Mouse (Mus musculus): ENCODE results near the gene Reep6.
A peak's percentile ranks its signal among the peaks of the same experiment; 100 is the strongest.
"Not testable (repeated sequence)": the region's sequence is repeated elsewhere in the genome, so short reads cannot be mapped to it uniquely, and the experiment has no call there.

The Reep6 gene

DNA sequence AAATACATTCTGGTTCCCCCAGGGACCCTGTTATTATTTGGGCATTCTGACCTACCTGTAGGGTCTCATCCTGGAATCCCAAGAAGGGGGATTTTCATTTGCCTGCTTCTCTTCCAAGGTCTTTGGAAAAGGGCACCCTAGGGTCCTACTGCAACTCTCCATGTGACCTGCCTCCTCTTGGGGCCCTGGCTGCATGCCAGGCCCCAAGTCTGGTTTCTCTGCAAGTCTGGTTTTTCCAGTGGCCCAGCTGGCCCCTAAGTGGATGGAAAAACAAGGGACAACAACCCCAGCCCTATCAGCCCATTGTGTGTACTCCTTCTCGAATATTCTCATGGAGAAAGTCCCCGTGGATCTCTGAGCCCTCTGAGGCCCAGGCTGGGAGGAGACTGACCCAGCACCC, 1.1 kb downstream of the Reep6 start:
- no peak for DNase-seq

DNA sequence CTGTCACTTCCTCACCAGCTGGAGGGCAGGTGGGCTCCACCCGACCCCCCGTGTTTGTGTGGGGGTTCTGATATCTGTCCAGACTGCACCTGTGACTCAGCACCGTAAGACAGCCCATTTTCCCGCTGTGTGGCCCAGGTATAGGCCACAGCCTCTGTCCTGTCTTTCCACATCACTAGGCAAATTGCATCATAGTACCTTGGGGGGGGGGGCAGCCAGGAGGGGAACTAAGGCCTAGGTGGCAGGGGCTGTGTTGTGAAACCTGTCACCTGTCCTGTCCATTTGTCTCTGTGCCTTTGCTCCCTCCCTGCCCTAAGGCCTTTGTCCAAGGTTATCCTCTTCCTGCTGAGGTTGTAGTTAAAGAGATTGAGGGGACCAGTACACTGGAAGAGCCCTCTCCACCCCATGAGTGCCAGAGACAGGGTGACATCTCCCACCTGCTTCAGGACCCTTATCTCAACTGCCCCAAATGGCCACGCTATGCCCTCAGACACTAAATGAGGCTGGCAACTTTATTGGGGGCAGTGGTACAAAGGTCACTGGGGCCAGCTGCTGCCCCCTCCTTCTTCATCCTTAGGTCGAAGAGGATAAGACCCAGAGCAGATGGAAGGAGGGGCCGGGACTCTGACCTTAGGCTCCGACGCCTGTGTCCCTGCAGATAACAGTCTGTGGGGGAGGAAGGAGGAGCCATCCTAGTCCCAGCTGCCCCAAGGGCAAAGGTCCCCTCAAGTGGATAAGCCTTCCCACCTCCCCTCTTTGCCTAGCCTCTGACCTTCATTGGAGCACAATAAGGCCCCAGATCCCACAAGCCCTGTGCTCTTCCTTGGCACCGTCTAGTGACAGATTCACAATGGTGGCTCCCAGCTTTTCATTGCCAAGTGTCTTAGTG, 2.1 kb downstream of the Reep6 start:
- peak; percentile 90 for DNase-seq

DNA sequence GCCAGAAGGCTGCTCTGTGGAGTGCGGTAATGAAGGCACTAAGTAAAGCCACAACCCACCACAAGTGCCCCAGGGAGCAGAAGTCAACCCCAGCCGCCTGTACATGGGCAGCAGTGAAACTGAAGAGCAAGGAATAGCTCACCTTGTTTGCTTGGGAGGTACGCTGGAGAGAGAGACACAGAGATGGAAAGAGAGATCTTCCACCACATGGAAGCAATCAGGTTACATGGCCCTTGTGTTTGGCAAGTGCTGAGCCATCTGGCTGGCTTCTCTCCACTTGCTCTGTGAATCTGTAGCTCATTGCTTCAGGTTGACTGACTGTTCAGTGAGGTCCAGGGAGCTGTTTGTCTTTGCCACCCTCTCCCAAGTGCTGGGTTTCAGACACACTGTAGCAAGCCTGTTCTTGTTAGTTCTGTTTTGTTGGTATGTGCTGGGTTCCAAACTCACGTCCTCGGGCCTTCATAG, 2.8 kb downstream of the Reep6 start:
- no peak for DNase-seq

DNA sequence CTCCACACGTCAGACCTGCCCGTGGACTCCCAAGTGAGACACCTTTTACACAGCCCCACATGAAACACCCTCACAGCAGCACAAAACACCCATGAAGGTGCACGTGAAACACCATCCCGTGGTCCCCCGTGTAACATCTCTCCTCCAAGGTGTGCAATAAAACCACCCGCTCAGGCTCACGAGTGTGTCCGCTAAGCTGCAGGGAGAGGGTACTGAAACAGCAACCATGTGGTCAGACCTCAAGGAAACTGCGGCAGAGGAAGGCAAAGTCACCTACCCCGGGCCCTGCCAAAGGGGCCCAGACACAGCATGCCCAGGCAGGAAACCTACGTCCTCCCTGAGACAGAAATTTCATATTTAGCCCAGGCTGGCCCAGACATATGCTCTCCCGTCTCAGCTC, 6.5 kb downstream of the Reep6 start:
- no peak for DNase-seq

DNA sequence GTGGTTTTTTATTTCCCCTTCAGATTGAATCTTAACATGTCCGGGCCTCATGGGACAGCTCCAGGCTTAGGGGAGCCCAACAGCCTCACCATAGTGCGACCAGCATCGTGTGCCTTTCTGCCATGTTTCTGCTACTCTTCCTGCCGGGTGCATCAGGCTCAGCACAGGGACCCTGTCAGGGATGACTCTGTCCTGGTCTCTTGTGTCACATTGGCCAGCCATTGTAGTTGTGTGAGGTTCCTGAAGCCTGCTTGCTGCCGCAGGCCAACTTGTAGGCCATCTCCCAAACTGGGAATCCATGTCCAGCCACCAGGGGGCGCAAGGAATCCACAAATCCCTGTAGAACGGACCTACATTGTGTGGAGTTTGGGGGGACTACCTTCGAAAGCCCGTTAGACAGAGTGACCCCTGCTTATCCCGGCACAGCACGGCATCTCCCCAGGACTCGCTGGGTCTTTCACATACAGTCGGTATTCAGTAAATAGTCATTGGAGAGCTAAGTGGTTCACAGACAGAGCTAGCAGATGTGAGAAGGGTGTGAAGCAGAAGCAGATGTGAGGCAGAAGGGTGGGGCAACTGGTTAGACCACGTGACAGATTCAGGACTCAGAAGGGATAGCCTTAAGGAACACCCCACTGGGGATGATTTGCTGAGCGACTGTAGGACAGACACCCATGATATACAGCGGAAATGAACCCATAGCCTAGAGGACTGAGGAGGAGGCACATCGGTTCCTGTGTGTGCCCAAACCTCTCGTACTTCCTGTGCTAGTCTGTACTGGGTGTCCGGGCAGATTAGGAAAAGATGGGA, 10.4 kb downstream of the Reep6 start:
- peak; percentile 91 for DNase-seq

DNA sequence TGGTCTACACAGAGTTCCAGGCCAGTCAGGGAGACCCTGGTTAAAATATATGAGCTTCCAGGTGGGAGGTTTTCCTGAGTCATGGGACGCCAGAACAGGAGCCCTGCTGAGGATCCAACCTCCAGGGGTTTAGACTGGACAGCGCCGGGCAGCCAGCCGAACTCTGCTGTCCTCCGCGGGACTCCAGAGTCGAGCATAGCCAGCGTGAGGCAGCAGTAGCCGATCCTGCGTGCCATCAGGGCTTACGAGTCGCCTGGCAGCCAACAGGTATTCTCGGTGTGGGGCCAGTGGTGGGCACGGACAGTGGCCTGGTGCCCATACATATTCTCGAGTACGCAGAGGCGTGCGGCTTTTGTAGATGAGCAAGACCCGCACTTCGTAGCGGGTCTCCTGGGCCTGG, 11.3 kb downstream of the Reep6 start:
- no peak for DNase-seq

DNA sequence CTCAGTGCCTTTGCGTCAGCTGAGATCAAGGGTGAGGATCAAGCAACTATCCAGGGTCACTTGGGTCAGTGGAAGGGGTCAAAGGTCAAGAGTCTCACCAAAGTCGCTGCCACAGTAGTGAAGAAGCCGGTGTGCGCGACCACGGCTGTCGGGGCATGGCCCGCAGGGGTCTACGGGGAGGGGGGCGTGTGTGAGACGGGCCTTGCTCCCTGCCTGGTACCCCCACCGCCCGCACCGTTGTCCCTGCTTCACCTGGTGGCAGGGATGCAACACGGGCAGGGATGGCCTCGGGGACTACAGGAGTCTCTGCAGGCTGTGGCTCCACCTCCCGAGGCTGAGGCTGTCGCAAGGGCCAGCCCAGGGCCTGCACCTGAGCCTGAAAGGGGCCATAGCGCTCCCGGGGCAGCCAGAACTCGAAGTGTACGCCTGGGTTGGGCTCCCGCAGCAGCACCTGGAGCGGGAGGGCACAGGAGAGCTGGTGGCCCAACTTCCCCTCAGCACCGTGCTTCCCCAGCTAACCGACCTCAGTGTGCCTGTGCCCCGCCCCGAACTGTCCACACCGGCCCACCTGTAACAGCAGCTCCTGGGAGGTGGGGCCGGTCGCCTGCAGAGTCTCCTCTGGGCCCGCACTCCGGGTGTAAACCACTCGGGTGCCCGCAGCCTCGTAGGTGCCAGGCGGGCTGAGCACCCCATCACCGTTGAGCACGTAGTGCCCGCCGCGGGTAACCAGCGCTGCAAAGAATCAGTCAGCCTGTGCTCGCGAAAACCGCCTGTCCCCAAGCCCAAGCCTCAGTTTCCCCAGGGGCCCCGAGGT, 11.9 kb downstream of the Reep6 start:
- no peak for DNase-seq

DNA sequence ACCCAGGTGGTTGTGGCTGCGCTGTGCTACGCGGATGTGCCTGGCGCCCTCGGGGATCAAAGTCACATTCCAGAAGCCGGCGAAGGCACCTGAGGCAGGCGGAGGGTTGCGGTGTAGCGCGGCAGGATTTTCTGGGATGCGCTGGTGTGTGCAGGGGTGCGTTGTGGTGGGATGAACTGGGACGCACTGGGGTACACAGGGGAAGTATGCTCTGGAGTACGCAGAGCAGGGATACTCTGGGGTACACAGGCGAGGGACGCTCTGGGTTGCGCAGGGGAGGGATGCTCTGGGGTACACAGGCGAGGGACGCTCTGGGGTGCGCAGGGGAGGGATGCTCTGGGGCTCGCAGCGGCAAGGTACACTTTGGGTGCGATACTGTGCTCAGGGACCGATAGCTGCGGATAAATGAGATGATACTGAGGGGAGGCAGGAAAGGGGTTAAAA, 12.6 kb downstream of the Reep6 start:
- no peak for DNase-seq

DNA sequence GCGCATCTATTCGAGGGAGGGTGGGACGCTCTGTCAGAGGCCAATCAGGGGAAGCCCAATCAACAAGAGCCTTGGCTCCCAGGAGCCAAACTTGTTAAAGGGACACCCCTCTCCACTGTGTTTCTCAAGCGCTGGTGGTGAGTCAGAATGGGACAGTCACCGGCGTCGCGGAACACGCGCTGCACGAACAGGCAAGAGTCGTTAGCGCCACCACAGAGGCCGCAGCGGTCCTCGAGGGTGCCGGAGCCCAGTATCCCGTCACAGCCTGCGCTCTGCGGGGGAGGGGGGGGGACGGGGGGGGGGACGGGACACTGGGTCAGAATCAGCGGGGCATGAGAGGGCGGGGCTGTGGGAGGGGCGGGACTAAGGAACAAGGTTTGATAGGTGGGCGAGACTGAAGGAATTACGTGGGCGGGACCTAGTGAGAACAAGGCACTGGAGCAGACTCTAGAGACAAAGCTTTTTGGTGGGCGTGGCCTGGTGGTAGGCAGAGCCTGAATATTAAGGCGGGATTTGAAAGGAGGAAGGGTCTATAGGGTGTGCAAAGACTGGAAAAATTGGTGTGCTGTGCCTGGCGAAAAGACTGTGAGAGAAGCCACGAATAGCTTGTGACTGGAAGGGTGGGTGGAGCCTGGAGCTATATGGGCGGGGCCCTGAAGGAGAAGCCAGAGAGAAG, 13.1 kb downstream of the Reep6 start:
- DNase-seq: peak; percentile 85

DNA sequence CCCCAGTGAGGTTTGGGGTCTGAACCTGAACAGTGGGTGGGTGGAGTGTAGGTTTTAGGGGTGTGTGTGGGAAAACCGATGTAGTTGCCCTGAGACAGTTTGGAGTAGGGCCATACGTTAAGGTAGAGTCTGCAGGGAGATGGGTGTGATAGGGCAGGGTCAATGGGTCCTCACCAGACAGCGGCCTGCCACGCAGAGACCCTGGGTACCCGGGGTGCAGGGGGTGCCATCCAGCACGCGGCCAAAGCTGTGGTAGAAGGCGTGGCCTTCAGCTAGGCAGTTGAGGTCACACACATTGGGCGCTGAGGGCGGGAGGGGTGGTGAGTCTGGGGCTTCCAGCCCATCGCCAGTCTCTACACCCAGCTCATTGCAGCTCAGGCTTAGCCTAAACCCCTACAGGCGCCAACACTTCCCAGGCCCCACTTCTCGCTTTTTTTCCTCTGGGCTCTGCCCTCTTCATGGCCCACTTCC, 13.7 kb downstream of the Reep6 start:
- DNase-seq: no peak

DNA sequence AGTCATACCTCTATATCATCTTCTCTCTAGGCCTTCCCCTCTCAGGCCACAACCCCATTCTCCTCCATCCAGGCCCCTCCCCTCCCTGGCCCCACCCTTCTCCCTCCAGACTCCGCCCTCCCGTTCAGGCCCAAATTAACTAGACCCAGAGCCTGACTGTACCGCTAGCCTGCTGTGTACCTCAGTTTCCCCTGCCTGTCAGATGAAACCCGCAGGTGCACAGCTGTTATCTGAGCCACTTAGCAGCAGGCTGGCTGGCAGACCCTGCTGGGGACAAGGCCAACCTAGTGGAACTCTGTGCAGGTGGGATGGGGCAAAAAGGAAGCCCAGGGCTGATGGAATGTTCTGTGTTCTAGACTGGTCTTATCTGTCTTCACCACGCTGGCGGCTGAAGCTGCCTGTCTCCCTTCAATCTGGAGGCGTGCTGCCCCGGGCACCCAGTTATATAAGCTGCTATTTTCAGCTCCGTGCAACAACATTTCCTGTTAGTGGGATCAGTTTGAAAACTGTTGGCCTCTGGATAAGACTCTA, 14.4 kb downstream of the Reep6 start:
- DNase-seq: peak; percentile 91

DNA sequence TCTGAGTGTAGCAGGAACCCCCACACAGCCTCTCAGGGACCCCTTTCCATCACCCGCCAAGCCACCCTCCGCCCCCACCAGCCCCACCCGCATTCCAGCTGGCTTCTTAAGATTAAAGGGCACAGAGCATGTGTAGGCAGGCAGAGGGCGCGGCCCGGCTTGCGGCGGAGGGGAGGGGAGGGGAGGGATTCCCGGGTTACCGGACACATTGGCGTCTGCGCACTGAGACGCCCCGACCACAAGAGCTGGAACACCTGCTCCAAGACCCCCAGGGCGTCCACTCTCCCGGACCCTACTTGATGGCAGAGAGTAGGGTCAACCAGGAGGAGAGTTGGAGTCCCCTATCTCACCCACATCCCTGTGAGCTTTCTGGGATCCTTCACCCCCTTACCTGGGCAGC, 15.4 kb downstream of the Reep6 start:
- peak; percentile 92 for DNase-seq

DNA sequence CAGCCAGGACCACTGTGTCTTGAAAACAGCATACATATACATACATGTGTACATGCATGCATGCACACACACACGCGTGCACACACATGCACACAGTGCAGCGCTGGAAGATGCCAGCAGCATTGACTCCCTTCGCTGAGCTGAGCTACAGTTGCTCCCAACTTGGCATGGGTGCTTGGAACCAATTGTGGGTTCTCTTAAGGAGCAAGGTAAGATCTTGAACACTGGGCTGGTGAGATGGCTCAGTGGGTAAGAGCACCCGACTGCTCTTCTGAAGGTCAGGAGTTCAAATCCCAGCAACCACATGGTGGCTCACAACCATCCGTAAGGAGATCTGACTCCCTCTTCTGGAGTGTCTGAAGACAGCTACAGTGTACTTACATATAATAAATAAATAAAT, 16.2 kb downstream of the Reep6 start:
- not testable (repeated sequence) for DNase-seq

DNA sequence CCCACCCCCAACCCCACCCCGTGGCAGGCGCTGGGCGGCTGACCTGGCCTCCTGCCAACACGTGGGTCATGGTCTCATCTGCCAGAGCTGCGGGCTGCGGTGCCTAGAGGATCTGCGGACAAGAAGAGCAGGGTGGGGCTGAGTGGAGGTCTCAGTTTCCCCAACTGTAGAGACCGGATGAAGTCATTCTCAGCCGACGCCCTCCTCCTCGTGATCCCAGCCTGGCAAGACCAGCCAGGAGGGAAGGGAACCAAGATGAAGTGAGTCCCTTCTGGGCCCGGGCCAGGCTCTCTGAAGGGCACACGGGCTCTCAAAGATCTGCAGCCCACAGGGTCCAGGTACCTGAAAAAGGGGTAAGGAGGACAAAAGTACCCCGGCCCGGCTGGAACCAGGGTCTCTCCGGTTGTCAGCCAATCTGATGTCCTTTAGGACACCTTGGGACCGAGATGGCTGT, 17.8 kb downstream of the Reep6 start:
- peak; percentile 33 for DNase-seq

DNA sequence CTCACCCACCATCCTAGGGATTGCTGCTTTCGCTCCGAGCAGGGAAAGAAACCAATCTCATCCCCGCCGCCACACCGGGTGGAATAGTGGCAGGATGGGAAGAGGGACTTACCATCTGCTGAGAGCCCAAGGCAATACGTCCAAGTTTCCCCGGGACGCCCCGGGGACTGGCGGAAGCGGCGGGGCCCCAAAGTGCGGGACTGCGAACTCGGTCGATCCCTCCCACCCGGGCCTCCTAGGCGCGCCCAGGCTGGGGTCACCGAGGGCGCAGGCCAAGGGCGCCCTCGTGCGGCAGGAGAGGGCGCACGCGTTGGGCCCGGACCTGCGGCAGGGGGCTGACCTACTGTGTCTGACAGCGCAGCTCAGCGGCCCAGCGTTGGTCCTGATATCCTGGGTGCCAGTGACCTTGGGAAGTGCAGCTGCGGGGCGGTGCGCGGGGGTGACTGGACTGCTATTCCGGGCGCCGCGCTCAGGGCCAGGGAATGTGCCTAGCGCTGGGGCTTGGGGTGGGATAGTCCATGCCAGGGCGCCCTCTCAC, 18.6 kb downstream of the Reep6 start, which contains the start of gene Adamtsl5:
Gene Adamtsl5 (minus strand): TSS at position 169 of the 538 bp plus-strand sequence.
- peak; percentile 82 for DNase-seq

DNA sequence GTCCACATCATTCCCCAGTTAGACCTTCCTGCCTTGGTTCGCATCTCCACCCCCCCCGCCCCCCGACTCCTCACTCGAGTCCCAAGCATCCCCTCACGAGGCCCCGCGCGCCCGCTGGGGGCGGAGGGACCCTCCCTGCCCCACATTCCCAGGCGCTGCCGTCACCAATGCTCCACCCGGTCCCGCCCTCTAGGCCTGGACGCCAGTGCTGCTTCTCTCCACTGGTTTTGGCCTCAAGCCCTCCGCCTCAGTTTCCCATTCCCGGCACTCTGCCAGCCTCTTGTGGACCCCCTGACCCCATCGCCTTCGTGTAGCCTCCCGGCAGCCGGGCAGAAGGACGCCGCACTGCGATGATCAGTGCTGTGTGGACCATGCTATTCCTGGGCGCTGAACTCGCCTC, 19.2 kb downstream of the Reep6 start:
- peak; percentile 31 for DNase-seq

DNA sequence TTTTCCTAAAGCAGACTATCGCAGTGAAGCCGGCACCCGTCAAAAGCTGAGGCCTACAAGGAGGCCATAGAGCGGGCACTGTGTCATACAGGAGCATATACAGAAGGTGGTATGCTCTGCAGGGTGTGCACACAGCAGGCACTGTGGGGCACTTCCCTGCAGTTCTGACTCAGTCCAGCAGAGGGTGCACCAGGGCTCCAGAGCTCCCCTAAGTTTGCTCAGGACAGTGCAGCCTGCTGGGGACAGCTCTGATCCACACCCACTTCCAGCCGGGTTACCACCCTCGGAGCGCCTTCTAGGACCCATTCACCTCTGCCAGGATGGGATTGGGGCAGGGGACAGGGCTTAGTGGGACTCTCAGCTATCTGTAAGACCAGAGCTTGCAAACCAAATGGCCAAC, 20.5 kb downstream of the Reep6 start:
- peak; percentile 87 for DNase-seq

DNA sequence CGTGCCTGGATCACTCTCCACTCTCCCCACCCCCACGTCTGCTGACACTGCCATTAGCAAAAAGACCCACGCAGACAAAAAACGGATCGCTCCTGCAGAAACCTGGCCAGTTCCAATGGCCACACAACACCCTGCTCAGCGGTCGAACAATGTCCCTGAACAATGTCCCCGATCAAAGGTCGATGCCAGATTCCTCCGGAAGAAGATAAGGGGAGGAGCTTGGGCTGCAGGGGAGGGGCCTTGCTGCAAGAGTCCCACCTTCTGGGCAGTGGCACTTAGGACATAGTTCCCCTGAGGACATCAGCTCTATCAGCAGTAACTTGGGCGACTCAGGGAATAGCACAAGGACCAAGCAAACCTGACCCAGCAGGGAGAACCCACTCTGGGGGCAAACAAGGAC, 22.1 kb downstream of the Reep6 start:
- peak; percentile 30 for DNase-seq

DNA sequence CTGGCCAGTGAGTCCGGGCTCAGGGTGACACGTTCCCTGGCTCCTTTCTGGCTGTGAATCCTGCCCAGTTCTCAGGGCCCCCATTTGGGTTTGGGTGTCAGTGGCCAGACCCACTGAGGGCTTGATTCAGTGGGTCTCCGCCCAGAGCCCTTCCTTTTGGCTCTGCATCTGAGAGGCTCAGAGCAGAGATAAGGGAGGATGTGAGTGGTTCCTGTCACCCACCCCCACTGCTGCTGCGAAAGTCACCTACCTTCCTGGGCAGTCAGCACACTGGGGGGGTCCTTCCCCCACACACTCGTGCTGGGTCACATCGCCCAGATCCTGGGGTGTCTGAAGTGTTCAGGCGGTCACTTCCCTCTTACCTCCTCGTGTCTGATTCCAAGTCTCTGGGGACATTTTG, 23.0 kb downstream of the Reep6 start:
- no peak for DNase-seq

DNA sequence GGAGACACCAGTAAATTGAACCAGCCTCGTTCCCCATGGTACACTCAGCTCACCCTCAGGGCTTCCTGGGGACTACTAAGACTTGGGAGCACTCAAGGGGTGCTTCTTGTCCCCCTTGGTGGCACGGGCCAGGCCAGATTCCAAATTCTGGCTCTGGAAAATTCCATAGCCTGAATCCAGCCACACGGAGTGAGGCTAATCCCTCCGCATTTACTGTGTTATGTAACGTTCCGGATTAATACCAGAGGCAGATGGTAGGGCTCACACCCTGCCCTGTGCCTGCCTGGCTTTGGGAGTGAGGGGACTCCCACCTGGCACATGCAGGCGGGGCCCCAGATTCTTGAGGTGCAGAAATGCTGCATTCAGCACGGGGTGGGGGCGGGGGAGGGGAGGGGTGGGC, 25.7 kb downstream of the Reep6 start:
- DNase-seq: no peak

DNA sequence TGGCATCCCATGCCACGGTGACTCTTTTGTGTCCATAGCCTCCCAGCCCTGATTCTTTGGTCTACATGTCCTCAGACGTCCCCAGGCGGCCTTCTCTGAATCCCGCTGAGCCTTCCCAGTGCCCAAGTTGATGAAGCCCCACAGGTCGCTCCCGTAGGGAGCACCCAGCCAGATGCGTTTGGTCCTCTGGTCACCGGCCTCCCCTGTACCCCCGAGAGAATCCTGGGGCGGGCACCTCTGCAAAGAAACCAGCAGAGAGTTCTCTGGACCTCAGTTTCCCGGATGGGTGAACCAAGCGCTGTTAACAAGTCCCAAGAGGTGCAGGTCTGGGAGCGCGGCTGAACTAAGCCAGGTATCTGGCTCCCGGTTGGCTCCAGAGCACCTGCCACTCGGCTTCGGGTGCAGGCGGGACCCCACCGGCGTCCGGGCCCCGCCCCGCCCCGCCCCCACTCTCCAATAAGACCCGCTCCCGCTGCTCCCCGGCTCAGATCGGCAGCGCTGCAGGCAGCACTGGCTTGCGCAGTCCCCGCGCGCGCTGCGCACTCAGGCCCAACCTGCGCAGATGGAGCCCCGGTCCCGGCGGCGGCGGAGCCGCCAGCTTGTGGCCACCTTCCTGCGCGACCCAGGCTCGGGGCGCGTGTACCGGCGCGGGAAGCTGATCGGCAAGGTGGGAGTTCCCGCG, 26.4 kb downstream of the Reep6 start, which contains the start of gene Plk5:
Gene Plk5 (plus strand): TSS at position 459 of the 682 bp plus-strand sequence.
- no peak for DNase-seq
